Mouse (Mus musculus) liver, adult 2 months (tissue): Measurements from ENCODE around the gene Ccdc149.

Experiments
- CTCF ChIP-seq: fragments of 200-500 bp; IDR thresholded peaks from 2 replicates; pipeline ENCODE4 v1.5.1; 2011; ENCODE audit warnings: low read depth, low read length, control low read depth
- POLR2A ChIP-seq: fragments of 200-500 bp; IDR thresholded peaks from 2 replicates; pipeline ENCODE4 v1.6.1; 2011; ENCODE audit warnings: low read length, control low read depth; ENCODE audit not compliant: insufficient read depth; ENCODE audit errors: extremely low read depth

- TF ChIP-seq POLR2A (no peak), CTCF (no peak)
Observed at GRCm38 (mm10) chr5:52351561-52351960, 119.8 kb downstream of the Ccdc149 start.
